ENCODE assay signal across 8 mouse cellular contexts in the genomic region with DNA sequence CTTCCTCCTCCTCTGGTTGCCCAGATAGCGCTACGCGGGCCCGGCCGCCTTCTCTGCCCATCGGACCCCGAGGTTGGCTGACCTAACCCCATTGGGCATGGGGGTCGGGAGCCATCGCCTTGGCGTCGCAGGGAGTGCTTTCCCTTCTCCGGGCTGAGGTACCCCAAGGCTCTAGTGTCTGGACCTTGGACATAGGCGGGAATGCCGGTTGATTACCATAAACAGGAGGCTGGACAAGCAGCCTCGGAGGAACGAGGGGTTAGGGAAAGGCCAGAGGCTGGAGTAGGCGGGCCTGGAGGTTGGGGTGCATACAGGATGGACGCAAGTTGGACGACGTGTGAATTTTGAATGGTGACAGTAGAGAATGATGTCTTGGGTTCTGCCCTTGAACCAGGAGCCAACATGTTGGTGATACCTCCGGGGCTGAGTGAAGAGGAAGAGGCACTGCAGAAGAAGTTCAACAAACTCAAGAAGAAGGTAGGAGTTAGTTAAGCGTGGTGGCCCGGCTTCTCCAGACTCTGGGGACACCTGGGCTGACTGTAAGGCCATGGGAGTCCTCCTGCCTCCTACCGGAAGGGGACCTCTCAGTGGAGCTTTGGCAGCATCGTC. TPM values are rescaled to one million over a fixed set of nuclear protein-coding genes. Genes with fewer than 3 reads are reported as not detected.
DNase-seq lines count a peak whose midpoint lies in the region; ATAC-seq and TF ChIP-seq lines count a peak whose summit lies in the region.

No protein-coding gene starts in this region.

- CTCF ChIA-PET in Patski (lab: Charles Lee), result no interaction called here

- POLR2A ChIA-PET in Patski (lab: Charles Lee), result interaction anchor here (0.8 kb wide), 1 partner anchor 339 kb away, joined by 3 read pairs; no protein-coding TSS in a partner anchor

- in situ Hi-C loops in Patski (cut with MboI; ENCODE audit: low pct_unique_long_range_greater_than_20kb), result no loop called here

- H3K9me3 ChIP-seq in kidney, embryonic 15.5 days (replicated peaks), result no peaks in the 10 kb centered on the region
- H3K9me3 ChIP-seq in hindbrain, embryonic 16.5 days (ENCODE audit: control insufficient read depth, low read length), result no peaks in the 10 kb centered on the region
- H3K9me3 ChIP-seq in midbrain, embryonic 16.5 days (replicated peaks; ENCODE audit: control insufficient read depth, low read length, poor library complexity, severe bottlenecking), result no peaks in the 10 kb centered on the region

- DNase-seq in kidney, postnatal 10 days, result no peak
- no peak for DNase-seq in Patski (ENCODE audit: low read depth, low spot score)
- DNase-seq in urinary bladder, postnatal 10 days (ENCODE audit: low spot score), result no peak
- no peak for DNase-seq in frontal cortex, adult 2 months (ENCODE audit: extremely low spot score in 1 of 2, low spot score in 1 of 2)

- H3K4me3 ChIP-seq in kidney, embryonic 15.5 days (replicated peaks), result peak overlapping the region; percentile 96
- peak overlapping the region; percentile 85 for H3K4me3 ChIP-seq in hindbrain, embryonic 16.5 days (ENCODE audit: low read length)
- H3K4me3 ChIP-seq in midbrain, embryonic 16.5 days (ENCODE audit: low read depth, low read length), result peak overlapping the region; percentile 84

- TF ChIP-seq CTCF in Patski (IDR thresholded peaks at IDR 0.05), result no peak

- H3K27me3 ChIP-seq in kidney, embryonic 15.5 days, result no peaks in the 10 kb centered on the region
- no peaks in the 10 kb centered on the region for H3K27me3 ChIP-seq in Patski
- H3K27me3 ChIP-seq in hindbrain, embryonic 16.5 days (replicated peaks; ENCODE audit: control insufficient read depth, insufficient read depth, low read length), result no peaks in the 10 kb centered on the region
- H3K27me3 ChIP-seq in midbrain, embryonic 16.5 days (ENCODE audit: control insufficient read depth, insufficient read depth, low read depth, low read length), result no peaks in the 10 kb centered on the region

- peak overlapping the region; percentile 87 for H3K4me2 ChIP-seq in kidney, embryonic 15.5 days
- H3K4me2 ChIP-seq in hindbrain, embryonic 16.5 days (ENCODE audit: low read length), result peak overlapping the region; percentile 94
- H3K4me2 ChIP-seq in midbrain, embryonic 16.5 days (ENCODE audit: low read length), result peak overlapping the region; percentile 86

- H3K36me3 ChIP-seq in kidney, embryonic 15.5 days, result peaks cover 67% of the 10 kb centered on the region
- peaks cover 46% of the 10 kb centered on the region for H3K36me3 ChIP-seq in hindbrain, embryonic 16.5 days (ENCODE audit: control insufficient read depth, insufficient read depth, low read length)
- peaks cover 24% of the 10 kb centered on the region for H3K36me3 ChIP-seq in midbrain, embryonic 16.5 days (ENCODE audit: control insufficient read depth, insufficient read depth, low read length)

- peak; percentile 59 for ATAC-seq in kidney, embryonic 15.5 days (replicated peaks; ENCODE audit: low FRiP score)
- peak; percentile 25 for ATAC-seq in Patski
- ATAC-seq in hindbrain, embryonic 16.5 days, result no peak; the same call in 1 of the 2 replicates
- ATAC-seq in midbrain, embryonic 16.5 days, result peak; percentile 71; the same call in 1 of the 2 replicates
- ATAC-seq in CD4-positive, CD25-positive, alpha-beta regulatory T cell, adult 4 months, result no peak

- H3K9ac ChIP-seq in kidney, embryonic 15.5 days, result peak overlapping the region; percentile 95
- peak overlapping the region; percentile 90 for H3K9ac ChIP-seq in hindbrain, embryonic 16.5 days (ENCODE audit: low read depth, low read length)
- H3K9ac ChIP-seq in midbrain, embryonic 16.5 days (ENCODE audit: low read depth, low read length), result peak overlapping the region; percentile 86

- peak overlapping the region; percentile 69 for H3K27ac ChIP-seq in kidney, embryonic 15.5 days
- peak overlapping the region; percentile 62 for H3K27ac ChIP-seq in hindbrain, embryonic 16.5 days (ENCODE audit: low read depth, low read length)
- peak overlapping the region; percentile 73 for H3K27ac ChIP-seq in midbrain, embryonic 16.5 days (ENCODE audit: low read length)

- WGBS in kidney, embryonic 15.5 days, result 1% methylated on average over 25 of the region's 25 CpGs
- 1% methylated on average over 25 of the region's 25 CpGs for WGBS in hindbrain, embryonic 16.5 days
- WGBS in midbrain, embryonic 16.5 days, result under 1% methylated on average over 24 of the region's 25 CpGs

- H3K4me1 ChIP-seq in kidney, embryonic 15.5 days, result peaks cover 25% of the 10 kb centered on the region
- peaks cover 19% of the 10 kb centered on the region for H3K4me1 ChIP-seq in hindbrain, embryonic 16.5 days (ENCODE audit: control insufficient read depth, insufficient read depth, low read depth, low read length)
- peaks cover 19% of the 10 kb centered on the region for H3K4me1 ChIP-seq in midbrain, embryonic 16.5 days (ENCODE audit: control insufficient read depth, insufficient read depth, low read length)

RNA-seq across cellular contexts. Expression of gene Nelfe, which starts 0.4 kb away (rescaled TPM):
- polyA plus RNA-seq in kidney, embryonic 15.5 days (2015; fragmentation: Nextera tagmentation; extraction: Ambion mirVana), result 101 and 116 TPM in 2 replicates
- 73.2 TPM for polyA plus RNA-seq in Patski (2021)
- 78.9 and 83.3 TPM in 2 replicates for polyA plus RNA-seq in hindbrain, embryonic 16.5 days (2015; fragmentation: Nextera tagmentation; extraction: Ambion mirVana)
- polyA plus RNA-seq in midbrain, embryonic 16.5 days (2015; fragmentation: Nextera tagmentation; extraction: Ambion mirVana), result 79.8 and 86.5 TPM in 2 replicates
- polyA plus RNA-seq in CD4-positive, CD25-positive, alpha-beta regulatory T cell, adult 4 months (2017; shearing (Covaris generic)), result 10 to 100 TPM; 33.2 to 44.8 TPM
- 60.8 and 66.2 TPM in 2 replicates for polyA plus RNA-seq in frontal cortex, adult 2 months (2012; rRNA removed)

RNA-seq across cellular contexts. Expression of gene Skiv2l, which starts 0.6 kb away (rescaled TPM):
- 48.5 and 53.1 TPM in 2 replicates for polyA plus RNA-seq in kidney, embryonic 15.5 days (2015; fragmentation: Nextera tagmentation; extraction: Ambion mirVana)
- 69.3 TPM for polyA plus RNA-seq in Patski (2021)
- 57.1 and 62.6 TPM in 2 replicates for polyA plus RNA-seq in hindbrain, embryonic 16.5 days (2015; fragmentation: Nextera tagmentation; extraction: Ambion mirVana)
- 62.1 and 62.4 TPM in 2 replicates for polyA plus RNA-seq in midbrain, embryonic 16.5 days (2015; fragmentation: Nextera tagmentation; extraction: Ambion mirVana)
- 10 to 100 TPM; 26.8 to 44.1 TPM for polyA plus RNA-seq in CD4-positive, CD25-positive, alpha-beta regulatory T cell, adult 4 months (2017; shearing (Covaris generic))
- polyA plus RNA-seq in frontal cortex, adult 2 months (2012; rRNA removed), result 72.8 and 77.5 TPM in 2 replicates

RNA-seq across cellular contexts. Expression of gene Cfb, which starts 11.7 kb away (rescaled TPM):
- 12.1 and 13.3 TPM in 2 replicates for polyA plus RNA-seq in kidney, embryonic 15.5 days (2015; fragmentation: Nextera tagmentation; extraction: Ambion mirVana)
- 3.1 TPM for polyA plus RNA-seq in Patski (2021)
- 1.6 and 2.1 TPM in 2 replicates for polyA plus RNA-seq in hindbrain, embryonic 16.5 days (2015; fragmentation: Nextera tagmentation; extraction: Ambion mirVana)
- polyA plus RNA-seq in midbrain, embryonic 16.5 days (2015; fragmentation: Nextera tagmentation; extraction: Ambion mirVana), result 0.51 and 1.4 TPM in 2 replicates
- polyA plus RNA-seq in CD4-positive, CD25-positive, alpha-beta regulatory T cell, adult 4 months (2017; shearing (Covaris generic)), result under 1 TPM; 0.27 to 0.61 TPM
- 0.29 and 0.44 TPM in 2 replicates for polyA plus RNA-seq in frontal cortex, adult 2 months (2012; rRNA removed)

RNA-seq across cellular contexts. Expression of gene Dxo, which starts 13.8 kb away (rescaled TPM):
- 62.7 and 73.0 TPM in 2 replicates for polyA plus RNA-seq in kidney, embryonic 15.5 days (2015; fragmentation: Nextera tagmentation; extraction: Ambion mirVana)
- polyA plus RNA-seq in Patski (2021), result 34.4 TPM
- 68.4 and 68.9 TPM in 2 replicates for polyA plus RNA-seq in hindbrain, embryonic 16.5 days (2015; fragmentation: Nextera tagmentation; extraction: Ambion mirVana)
- 73.1 and 73.2 TPM in 2 replicates for polyA plus RNA-seq in midbrain, embryonic 16.5 days (2015; fragmentation: Nextera tagmentation; extraction: Ambion mirVana)
- polyA plus RNA-seq in CD4-positive, CD25-positive, alpha-beta regulatory T cell, adult 4 months (2017; shearing (Covaris generic)), result 10 to 100 TPM; 28.8 to 33.4 TPM
- polyA plus RNA-seq in frontal cortex, adult 2 months (2012; rRNA removed), result 47.3 and 56.4 TPM in 2 replicates

RNA-seq across cellular contexts. Expression of gene Stk19, which starts 13.9 kb away (rescaled TPM):
- 29.4 and 29.6 TPM in 2 replicates for polyA plus RNA-seq in kidney, embryonic 15.5 days (2015; fragmentation: Nextera tagmentation; extraction: Ambion mirVana)
- polyA plus RNA-seq in Patski (2021), result 50.8 TPM
- polyA plus RNA-seq in hindbrain, embryonic 16.5 days (2015; fragmentation: Nextera tagmentation; extraction: Ambion mirVana), result 41.2 and 43.1 TPM in 2 replicates
- 40.6 and 43.2 TPM in 2 replicates for polyA plus RNA-seq in midbrain, embryonic 16.5 days (2015; fragmentation: Nextera tagmentation; extraction: Ambion mirVana)
- polyA plus RNA-seq in CD4-positive, CD25-positive, alpha-beta regulatory T cell, adult 4 months (2017; shearing (Covaris generic)), result 10 to 100 TPM; 24.4 to 46.0 TPM
- 71.8 and 77.6 TPM in 2 replicates for polyA plus RNA-seq in frontal cortex, adult 2 months (2012; rRNA removed)

Comparison
In these comparisons a context has a peak if more than half of its experiments do, and no peak if none do; other contexts are left out.
1. ATAC-seq: peak in kidney, embryonic 15.5 days (single experiment), Patski (single experiment) and midbrain, embryonic 16.5 days (single experiment); none in hindbrain, embryonic 16.5 days (single experiment) and CD4-positive, CD25-positive, alpha-beta regulatory T cell, adult 4 months (single experiment).
2. Peak in every context shown above with its lines, with median percentiles within 50 percentile points of each other: H3K27ac ChIP-seq, H3K4me2 ChIP-seq, H3K4me3 ChIP-seq and H3K9ac ChIP-seq.